Mouse (Mus musculus): ENCODE data around the gene Gpr182. TPM values are rescaled to one million over a fixed set of nuclear protein-coding genes. Genes with fewer than 3 reads are reported as not detected.

Gene Gpr182
- polyA plus RNA-seq, 1 experiment from 2014 or later, result 0.90 TPM

DNA sequence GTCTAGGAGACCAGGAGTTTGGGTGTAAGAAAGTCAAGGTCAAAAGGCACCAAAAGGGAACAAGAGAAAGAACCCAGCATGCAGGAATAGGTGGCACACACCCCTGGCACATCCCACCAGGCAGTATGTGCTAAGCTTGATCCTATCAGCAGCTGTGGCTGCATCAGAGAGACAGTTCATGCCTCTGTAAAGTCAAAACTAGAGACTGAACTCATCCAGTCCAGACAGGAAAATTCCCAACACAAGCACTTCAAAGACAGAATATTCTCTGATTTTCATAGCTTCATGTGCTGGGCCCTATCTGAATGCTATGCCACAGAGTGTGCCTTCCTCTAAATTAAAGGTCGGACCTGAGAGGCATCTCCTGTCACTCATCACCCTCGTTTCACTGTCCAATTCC, 14.0 kb downstream of the Gpr182 start:
- ATAC-seq (ENCODE audit: insufficient number of reproducible peaks, insufficient read depth, low FRiP score, low TSS enrichment, low read depth), result no peak
- Histone ChIP-seq H3K27me3 (peaks cover under 1% of the 10 kb centered on the region; the same call in 1 of the 2 replicates), H3K4me1 (peaks cover 8% of the 10 kb centered on the region), H3K9ac (no peak overlapping the region), H3K9me3 (no peaks in the 10 kb centered on the region), H3K27ac (no peak overlapping the region), H3K4me3 (no peak overlapping the region), H3K36me3 (peaks cover 13% of the 10 kb centered on the region), H3K4me2 (no peak overlapping the region)
- 25% methylated on average over 2 of the region's 2 CpGs for WGBS

DNA sequence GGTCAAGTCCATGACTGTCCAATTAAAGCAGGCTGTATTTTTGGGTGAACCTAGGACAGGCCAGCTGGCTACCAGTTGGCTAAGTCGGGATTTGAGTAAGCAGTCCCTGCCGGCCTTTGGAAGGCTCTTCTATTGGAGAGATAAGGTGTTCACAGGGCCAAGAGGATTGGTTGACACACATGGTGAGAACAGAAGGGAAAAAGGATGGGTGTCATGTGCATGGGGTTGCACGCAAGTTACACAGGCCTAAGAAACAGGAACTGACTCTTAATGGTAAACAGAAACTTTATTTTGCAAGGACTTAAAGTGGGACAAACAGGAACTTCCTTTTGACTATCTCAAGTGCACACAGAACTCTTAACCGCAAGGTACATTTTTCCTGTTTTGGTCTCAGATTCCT, 14.6 kb downstream of the Gpr182 start:
- ATAC-seq (ENCODE audit: insufficient number of reproducible peaks, insufficient read depth, low FRiP score, low TSS enrichment, low read depth), result no peak
- Histone ChIP-seq H3K4me1 (peaks cover 8% of the 10 kb centered on the region), H3K9me3 (no peaks in the 10 kb centered on the region), H3K36me3 (peaks cover 7% of the 10 kb centered on the region), H3K4me2 (no peak overlapping the region), H3K9ac (no peak overlapping the region), H3K27me3 (peaks cover 3% of the 10 kb centered on the region; the same call in 1 of the 2 replicates), H3K4me3 (no peak overlapping the region), H3K27ac (no peak overlapping the region)
- WGBS, result 74% methylated on average over 4 of the region's 4 CpGs

DNA sequence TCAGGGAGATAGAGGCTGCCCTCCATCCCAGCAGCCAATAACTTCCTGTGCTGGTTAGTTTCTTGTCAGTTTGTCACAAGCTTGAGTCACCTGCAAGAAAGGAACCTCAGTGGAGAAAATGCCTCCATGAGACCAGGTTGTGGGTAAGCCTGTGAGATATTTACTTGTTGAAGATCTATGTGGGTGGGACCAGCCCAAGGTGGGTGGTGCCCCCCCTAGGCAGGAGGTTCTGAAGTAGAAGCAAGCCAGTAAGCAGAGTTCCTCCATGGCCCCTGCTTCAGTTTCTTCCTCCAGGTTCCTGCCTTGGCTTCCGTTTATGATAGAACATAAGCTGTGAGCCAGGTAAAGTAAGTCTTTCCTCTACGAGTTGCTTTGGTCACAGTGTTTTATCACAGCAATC, 15.3 kb downstream of the Gpr182 start:
- ATAC-seq (ENCODE audit: insufficient number of reproducible peaks, insufficient read depth, low FRiP score, low TSS enrichment, low read depth), result no peak
- 80% methylated on average over 2 of the region's 2 CpGs for WGBS
- H3K4me2 ChIP-seq, result no peak overlapping the region
- no peak overlapping the region for H3K27ac ChIP-seq
- peaks cover 3% of the 10 kb centered on the region for H3K27me3 ChIP-seq
- H3K9me3 ChIP-seq, result no peaks in the 10 kb centered on the region
- peaks cover 8% of the 10 kb centered on the region for H3K4me1 ChIP-seq
- H3K36me3 ChIP-seq, result peaks cover under 1% of the 10 kb centered on the region
- no peak overlapping the region for H3K4me3 ChIP-seq
- no peak overlapping the region for H3K9ac ChIP-seq

DNA sequence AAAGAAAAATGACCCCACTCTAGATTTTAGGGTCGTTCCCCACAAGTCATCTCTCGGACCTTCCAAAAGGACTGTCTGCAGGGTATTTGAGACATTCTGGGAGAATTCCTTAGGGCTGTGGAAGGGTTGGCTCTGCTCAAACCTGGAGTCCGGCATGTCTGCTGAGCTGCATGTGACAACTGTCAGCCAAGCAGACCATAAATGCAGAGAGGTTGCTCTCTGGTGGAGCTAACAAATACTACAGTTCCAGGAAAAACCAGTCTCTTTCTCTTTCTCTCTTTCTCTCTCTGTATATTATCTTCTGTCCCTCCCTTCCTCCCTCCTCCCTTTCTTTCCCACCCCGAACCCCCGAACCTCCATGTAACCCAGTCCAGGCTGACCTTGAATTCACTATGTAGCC, 17.1 kb downstream of the Gpr182 start:
- Histone ChIP-seq H3K4me1 (no peaks in the 10 kb centered on the region; the same call in 1 of the 2 replicates), H3K4me2 (no peak overlapping the region), H3K27me3 (peaks cover 19% of the 10 kb centered on the region), H3K27ac (no peak overlapping the region), H3K9me3 (no peaks in the 10 kb centered on the region), H3K9ac (no peak overlapping the region), H3K36me3 (no peaks in the 10 kb centered on the region), H3K4me3 (no peak overlapping the region)
- ATAC-seq (ENCODE audit: insufficient number of reproducible peaks, insufficient read depth, low FRiP score, low TSS enrichment, low read depth), result no peak
- 39% methylated on average over 5 of the region's 5 CpGs for WGBS

DNA sequence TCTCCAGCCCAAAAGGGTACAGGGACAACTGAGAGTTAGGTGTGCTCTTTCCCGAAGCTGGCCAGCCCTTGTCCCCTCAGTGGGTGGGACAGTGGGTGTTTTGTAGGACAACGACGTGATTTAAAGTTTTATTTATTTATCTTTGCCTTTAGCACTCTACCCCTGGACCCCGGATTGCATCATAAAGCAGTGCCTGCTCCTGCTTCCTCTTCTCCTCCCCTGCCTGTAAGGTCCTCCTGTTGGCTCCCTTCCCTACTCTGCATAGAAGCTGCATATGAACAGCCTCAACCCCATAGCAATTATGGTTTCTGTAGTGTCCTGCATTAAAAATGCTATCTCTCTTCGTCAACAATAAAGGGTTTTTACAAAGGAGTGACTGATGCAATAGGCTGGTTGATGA, 20.1 kb downstream of the Gpr182 start:
- Histone ChIP-seq H3K9ac (no peak overlapping the region), H3K27me3 (peaks cover 45% of the 10 kb centered on the region), H3K9me3 (no peaks in the 10 kb centered on the region), H3K27ac (no peak overlapping the region), H3K4me2 (no peak overlapping the region), H3K4me1 (no peaks in the 10 kb centered on the region; the same call in 1 of the 2 replicates), H3K4me3 (no peak overlapping the region), H3K36me3 (no peaks in the 10 kb centered on the region)
- WGBS, result 37% methylated on average over 5 of the region's 5 CpGs
- ATAC-seq (ENCODE audit: insufficient number of reproducible peaks, insufficient read depth, low FRiP score, low TSS enrichment, low read depth), result no peak

DNA sequence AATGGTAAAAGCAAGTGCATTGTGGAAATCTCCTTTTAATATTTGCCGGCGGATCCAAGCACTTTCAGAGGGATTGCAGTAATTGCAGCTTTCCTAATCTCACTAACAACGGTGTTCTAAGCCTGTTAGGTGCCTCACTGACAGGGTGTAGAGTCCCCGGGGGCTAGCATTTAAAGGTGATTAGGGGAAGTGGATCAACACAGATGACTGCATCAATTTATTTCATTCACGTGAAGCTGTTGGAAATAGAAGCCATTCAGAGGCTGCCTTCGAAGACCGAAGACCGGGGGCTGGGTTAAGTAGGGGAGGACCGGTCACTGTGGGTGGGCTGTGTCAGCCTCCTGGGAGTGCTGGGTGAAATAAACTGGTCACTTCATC, 20.6 kb downstream of the Gpr182 start:
- Histone ChIP-seq H3K9ac (no peak overlapping the region), H3K9me3 (no peaks in the 10 kb centered on the region), H3K4me1 (no peaks in the 10 kb centered on the region; the same call in 1 of the 2 replicates), H3K4me2 (no peak overlapping the region), H3K27ac (no peak overlapping the region), H3K27me3 (peaks cover 46% of the 10 kb centered on the region), H3K36me3 (no peaks in the 10 kb centered on the region), H3K4me3 (no peak overlapping the region)
- ATAC-seq (ENCODE audit: insufficient number of reproducible peaks, insufficient read depth, low FRiP score, low TSS enrichment, low read depth), result no peak
- 26% methylated on average over 9 of the region's 9 CpGs for WGBS

DNA sequence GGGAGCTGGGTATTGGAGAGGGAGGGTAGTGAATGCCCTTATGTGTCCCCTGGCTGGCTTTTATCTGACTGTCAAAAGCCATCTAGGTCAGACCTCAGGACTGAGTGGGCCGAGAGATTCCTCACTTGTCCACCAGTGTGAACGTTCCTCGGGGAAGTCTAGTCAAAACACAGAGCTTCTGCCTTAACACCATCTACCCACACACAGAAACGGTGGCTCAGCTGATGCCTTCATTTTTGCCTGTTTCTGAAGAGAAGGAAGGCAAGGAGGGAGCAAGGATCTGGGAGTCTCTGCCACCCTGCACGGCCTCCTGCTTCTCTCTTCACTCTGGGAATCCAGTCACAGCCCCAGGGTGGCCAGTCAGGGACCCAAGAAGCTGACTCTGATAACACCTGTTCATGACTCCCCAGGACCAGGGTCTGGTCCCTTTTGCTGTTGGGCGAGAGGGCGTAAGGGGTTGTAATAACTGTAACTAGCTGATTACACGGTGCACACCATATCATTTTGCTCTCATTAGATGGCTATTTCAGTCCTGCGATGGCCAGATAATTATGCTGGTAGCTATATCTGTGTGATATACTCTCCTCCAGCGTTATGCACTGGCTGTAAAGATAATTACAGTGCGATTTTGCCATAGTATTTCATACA, 21.1 kb downstream of the Gpr182 start:
- H3K27ac ChIP-seq, result no peak overlapping the region
- no peak for ATAC-seq (ENCODE audit: insufficient number of reproducible peaks, insufficient read depth, low FRiP score, low TSS enrichment, low read depth)
- H3K4me2 ChIP-seq, result no peak overlapping the region
- no peaks in the 10 kb centered on the region for H3K36me3 ChIP-seq
- no peaks in the 10 kb centered on the region; the same call in 1 of the 2 replicates for H3K4me1 ChIP-seq
- WGBS, result 48% methylated on average over 11 of the region's 11 CpGs
- no peak overlapping the region for H3K4me3 ChIP-seq
- H3K9me3 ChIP-seq, result no peaks in the 10 kb centered on the region
- H3K9ac ChIP-seq, result no peak overlapping the region
- peaks cover 52% of the 10 kb centered on the region for H3K27me3 ChIP-seq

DNA sequence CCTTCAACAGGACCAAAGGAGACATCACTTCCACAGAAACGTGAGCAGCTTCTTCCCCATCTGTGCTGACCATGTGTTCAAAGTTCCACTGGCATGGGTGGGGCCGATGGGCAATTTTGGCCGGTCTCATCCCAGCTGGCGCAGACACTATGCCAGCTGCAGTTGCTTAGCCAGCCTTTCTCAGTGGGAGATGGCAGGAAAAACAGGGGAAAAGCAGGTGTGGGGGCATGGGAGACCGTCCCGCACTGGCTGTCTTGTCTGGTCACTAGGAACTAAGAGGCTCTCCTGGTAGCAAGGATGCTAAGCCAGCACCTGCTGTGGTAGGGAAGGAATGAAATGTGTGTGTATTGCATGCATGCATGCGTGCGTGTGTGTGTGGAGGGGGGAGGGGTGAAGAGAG, 23.1 kb downstream of the Gpr182 start:
- peaks cover 54% of the 10 kb centered on the region for H3K27me3 ChIP-seq
- H3K4me3 ChIP-seq, result no peak overlapping the region
- 68% methylated on average over 8 of the region's 8 CpGs for WGBS
- no peaks in the 10 kb centered on the region for H3K9me3 ChIP-seq
- no peak for ATAC-seq (ENCODE audit: insufficient number of reproducible peaks, insufficient read depth, low FRiP score, low TSS enrichment, low read depth)
- no peaks in the 10 kb centered on the region for H3K4me1 ChIP-seq
- H3K27ac ChIP-seq, result no peak overlapping the region
- no peak overlapping the region for H3K4me2 ChIP-seq
- no peak overlapping the region for H3K9ac ChIP-seq
- no peaks in the 10 kb centered on the region for H3K36me3 ChIP-seq

DNA sequence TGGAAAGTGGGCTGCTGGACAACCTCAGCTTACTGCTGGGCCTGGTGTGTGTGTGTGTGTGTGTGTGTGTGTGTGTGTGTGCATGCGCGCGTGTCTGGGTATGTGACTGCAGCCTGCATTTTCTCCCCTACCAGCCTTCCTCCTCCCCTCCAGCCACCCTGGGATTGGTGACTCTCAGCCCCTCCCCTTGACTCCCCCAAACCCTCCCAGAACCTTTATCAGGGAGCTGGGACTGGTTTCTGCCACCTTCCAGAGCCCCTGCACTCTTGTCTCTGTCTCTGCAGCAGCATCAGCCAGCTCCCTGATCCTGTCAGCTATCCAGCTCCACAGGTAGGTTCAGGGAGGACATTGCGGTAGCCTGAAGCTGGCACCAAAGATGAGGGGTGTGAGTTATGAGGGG, 26.4 kb downstream of the Gpr182 start:
- Histone ChIP-seq H3K27ac (no peak overlapping the region), H3K4me1 (peaks cover 16% of the 10 kb centered on the region), H3K9me3 (no peaks in the 10 kb centered on the region), H3K36me3 (no peaks in the 10 kb centered on the region), H3K4me2 (no peak overlapping the region), H3K4me3 (no peak overlapping the region), H3K9ac (no peak overlapping the region), H3K27me3 (peaks cover 72% of the 10 kb centered on the region)
- WGBS, result 87% methylated on average over 4 of the region's 4 CpGs
- ATAC-seq (ENCODE audit: insufficient number of reproducible peaks, insufficient read depth, low FRiP score, low TSS enrichment, low read depth), result no peak

DNA sequence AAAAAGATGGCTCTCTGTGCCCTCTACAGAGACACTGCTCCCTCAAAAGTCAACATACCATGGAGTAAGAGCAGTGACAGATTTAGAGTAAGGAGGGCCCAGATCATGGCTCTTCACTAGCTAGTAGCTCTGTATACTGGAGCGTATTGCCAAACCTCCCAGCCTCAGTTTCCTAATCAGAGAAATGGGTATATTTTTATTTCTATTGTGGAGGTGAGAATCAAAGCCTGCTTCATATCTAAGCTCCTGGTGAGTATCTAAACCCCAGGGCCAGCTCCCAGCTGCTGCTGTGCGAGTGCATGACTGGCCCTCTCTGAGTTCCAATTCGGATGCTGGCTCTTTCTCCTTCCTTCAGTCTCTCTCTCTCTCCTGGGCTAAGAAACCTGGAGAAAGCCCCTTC, 27.4 kb downstream of the Gpr182 start, which contains the start of gene Tac2:
Tac2 (plus strand) TSS at position 301 of the 400 bp plus-strand sequence.
- no peak within 1 kb of the TSS for H3K4me3 ChIP-seq
- H3K27ac ChIP-seq, result no peak within 1 kb of the TSS
- no peak for ATAC-seq (ENCODE audit: insufficient number of reproducible peaks, insufficient read depth, low FRiP score, low TSS enrichment, low read depth)
- H3K4me2 ChIP-seq, result no peak within 1 kb of the TSS
- peaks cover 68% of the 10 kb centered on the region for H3K27me3 ChIP-seq
- H3K9ac ChIP-seq, result no peak within 1 kb of the TSS
- peaks cover 16% of the 10 kb centered on the region for H3K4me1 ChIP-seq
- no peaks in the 10 kb centered on the region for H3K36me3 ChIP-seq
- 72% methylated on average over 3 of the region's 3 CpGs for WGBS
- no peaks in the 10 kb centered on the region for H3K9me3 ChIP-seq

DNA sequence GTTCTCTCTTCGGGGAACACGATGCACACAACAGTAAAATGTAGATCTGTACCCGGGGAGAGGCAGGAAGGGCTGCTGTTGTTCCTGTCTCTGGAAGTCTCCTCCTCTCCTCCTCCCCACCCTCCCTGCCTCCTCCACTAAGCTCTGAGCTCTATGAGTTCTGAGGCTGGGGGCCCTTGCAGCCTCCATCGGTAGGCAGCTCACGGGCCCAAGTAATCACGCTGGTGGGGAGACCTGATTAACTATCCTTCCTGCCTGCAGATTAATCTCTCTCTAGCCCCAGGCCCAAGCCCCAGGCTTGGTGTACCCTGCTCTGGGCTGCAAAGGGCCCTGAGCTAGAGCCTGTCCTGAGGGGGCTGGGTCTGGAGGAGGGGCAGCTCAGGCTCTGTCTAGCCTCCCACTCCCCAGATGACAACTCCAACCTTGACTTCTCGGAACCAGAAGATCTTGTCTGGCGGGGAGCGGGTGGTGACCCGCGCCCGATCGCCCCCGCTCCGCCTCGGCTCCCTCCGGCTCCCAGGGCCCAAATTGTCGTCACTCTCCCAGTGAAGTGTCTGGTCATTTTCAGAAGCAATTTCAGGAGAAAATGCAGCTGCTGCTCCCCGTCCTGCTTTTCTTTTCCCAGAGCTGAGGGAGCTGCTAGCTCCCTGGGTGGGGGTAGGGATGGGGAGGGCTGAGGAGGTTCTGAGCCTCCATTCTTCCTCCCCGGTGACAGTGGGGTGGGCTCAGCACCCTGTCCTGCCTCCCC, 29.7 kb downstream of the Gpr182 start:
- Histone ChIP-seq H3K4me2 (peak overlapping the region; percentile 44), H3K9ac (peak overlapping the region; percentile 33; the same call in 1 of the 2 replicates), H3K27me3 (peaks cover 46% of the 10 kb centered on the region), H3K4me1 (peaks cover 23% of the 10 kb centered on the region), H3K36me3 (no peaks in the 10 kb centered on the region), H3K4me3 (peak overlapping the region; percentile 19), H3K27ac (no peak overlapping the region), H3K9me3 (no peaks in the 10 kb centered on the region)
- ATAC-seq (ENCODE audit: insufficient number of reproducible peaks, insufficient read depth, low FRiP score, low TSS enrichment, low read depth), result no peak
- 6% methylated on average over 20 of the region's 20 CpGs for WGBS

DNA sequence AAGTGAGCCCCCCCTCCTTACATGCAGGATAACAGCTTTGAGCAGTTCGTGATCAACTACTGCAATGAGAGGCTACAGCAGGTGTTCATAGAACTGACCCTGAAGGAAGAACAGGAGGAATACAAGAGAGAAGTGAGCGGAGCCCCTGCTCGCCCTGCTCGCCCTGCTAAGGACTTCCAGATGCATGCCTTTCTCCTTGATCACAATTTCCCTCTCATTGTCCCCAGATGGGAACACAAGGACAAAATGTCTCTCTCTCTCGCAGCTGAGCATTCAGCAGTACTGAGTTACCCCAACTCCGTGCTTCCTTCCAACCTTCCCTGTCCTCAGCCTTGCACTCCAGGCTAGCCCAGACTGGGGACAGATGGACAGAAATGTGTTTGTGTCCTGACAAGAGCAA, 38.8 kb downstream of the Gpr182 start:
- ATAC-seq (ENCODE audit: insufficient number of reproducible peaks, insufficient read depth, low FRiP score, low TSS enrichment, low read depth), result no peak
- Histone ChIP-seq H3K9me3 (no peaks in the 10 kb centered on the region), H3K27me3 (no peaks in the 10 kb centered on the region), H3K27ac (0 out of 2 replicates have a peak overlapping the region, but pooled peaks have one; percentile 12), H3K9ac (no peak overlapping the region), H3K4me1 (peaks cover 16% of the 10 kb centered on the region), H3K36me3 (no peaks in the 10 kb centered on the region), H3K4me3 (no peak overlapping the region), H3K4me2 (no peak overlapping the region)
- WGBS, result 34% methylated on average over 6 of the region's 6 CpGs

Measured in embryonic facial prominence, embryonic 13.5 days (tissue).